Mouse (Mus musculus) G1E (cell line): Measurements from ENCODE around the gene Ins2.

Source experiments
- CTCF ChIP-seq: IDR thresholded peaks from 2 replicates; pipeline ENCODE4 v1.5.1; 2012; ENCODE audit warnings: low read depth, low read length, inconsistent platforms, mixed read lengths
- GATA1 ChIP-seq: IDR thresholded peaks from 2 replicates; pipeline ENCODE4 v1.6.1; 2012; ENCODE audit warnings: borderline replicate concordance, low read length, inconsistent platforms, mixed read lengths
- POLR2AphosphoS5 ChIP-seq: IDR thresholded peaks from 2 replicates; pipeline ENCODE4 v1.6.1; 2012; ENCODE audit warnings: low read depth, low read length, inconsistent platforms; ENCODE audit not compliant: insufficient replicate concordance
- TAL1 ChIP-seq: conservative IDR thresholded peaks from 2 replicates; pipeline ENCODE4 v1.6.1; 2012; ENCODE audit warnings: low read depth, low read length, inconsistent platforms, mixed read lengths

DNA sequence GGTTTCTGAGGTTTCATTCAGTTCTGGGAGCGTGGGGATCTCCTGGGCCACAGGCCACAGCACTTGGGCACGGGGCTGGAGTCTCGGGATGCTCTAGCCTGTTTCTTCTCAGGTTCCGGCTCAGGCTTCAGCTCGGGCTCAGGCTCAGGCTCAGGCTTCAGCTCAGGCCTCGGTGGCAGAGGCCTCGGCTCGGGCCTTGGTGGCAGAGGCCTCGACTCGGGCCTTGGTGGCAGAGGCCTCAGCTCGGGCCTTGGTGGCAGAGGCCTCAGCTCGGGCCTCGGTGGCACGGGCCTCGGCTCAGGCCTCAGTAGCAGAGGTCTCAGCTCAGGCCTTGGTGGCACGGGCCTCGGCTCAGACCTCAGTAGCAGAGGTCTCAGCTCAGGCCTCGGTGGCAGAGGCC, 75.7 kb downstream of the Ins2 start:
- TF ChIP-seq GATA1 (no peak), CTCF (no peak), TAL1 (no peak), POLR2AphosphoS5 (no peak)
